Mouse (Mus musculus) hindbrain, embryonic 16.5 days (tissue): Measurements from ENCODE around the gene Nbr1. TPM values are rescaled to one million over a fixed set of nuclear protein-coding genes. Genes with fewer than 3 reads are reported as not detected.
"Not testable (repeated sequence)": the region's sequence is repeated elsewhere in the genome, so short reads cannot be mapped to it uniquely, and the experiment has no call there.

Experiments
- ATAC-seq: fragments of 200-750 bp; cut with Nextera tagmentation; 2 replicates; pipeline ENCODE4 v1.8.0; 2017; ENCODE audit warnings: moderate TSS enrichment, moderate library complexity
- H3K27ac ChIP-seq: fragments of 300-500 bp; sonication (generic); 2 replicates; pipeline ENCODE4 v1.5.1; 2014; ENCODE audit warnings: low read depth, mild to moderate bottlenecking, control low read depth, low read length, moderate library complexity
- H3K27me3 ChIP-seq: fragments of 300-500 bp; sonication (generic); replicated peaks from 2 replicates; pipeline ENCODE4 v1.6.1; 2014; ENCODE audit warnings: low read length; ENCODE audit not compliant: control insufficient read depth, insufficient read depth
- H3K36me3 ChIP-seq: fragments of 300-500 bp; sonication (generic); 2 replicates; pipeline ENCODE4 v1.6.1; 2014; ENCODE audit warnings: mild to moderate bottlenecking, low read length, moderate library complexity, mixed read lengths; ENCODE audit not compliant: control insufficient read depth, insufficient read depth
- H3K4me1 ChIP-seq: fragments of 300-500 bp; sonication (generic); 2 replicates; pipeline ENCODE4 v1.6.1; 2014; ENCODE audit warnings: low read depth, low read length; ENCODE audit not compliant: control insufficient read depth, insufficient read depth
- H3K4me2 ChIP-seq: fragments of 300-500 bp; sonication (generic); 2 replicates; pipeline ENCODE4 v1.6.1; 2014; ENCODE audit warnings: mild to moderate bottlenecking, low read length, control low read depth, moderate library complexity
- H3K4me3 ChIP-seq: fragments of 300-500 bp; sonication (generic); 2 replicates; pipeline ENCODE4 v1.5.1; 2014; ENCODE audit warnings: mild to moderate bottlenecking, low read length, control low read depth, moderate library complexity
- H3K9ac ChIP-seq: fragments of 300-500 bp; sonication (generic); 2 replicates; pipeline ENCODE4 v1.6.1; 2014; ENCODE audit warnings: low read depth, mild to moderate bottlenecking, control low read depth, low read length, moderate library complexity
- H3K9me3 ChIP-seq: fragments of 300-500 bp; sonication (generic); 2 replicates; pipeline ENCODE4 v1.6.1; 2014; ENCODE audit warnings: mild to moderate bottlenecking, low read length, moderate library complexity; ENCODE audit not compliant: control insufficient read depth
- WGBS: fragments of 180-500 bp; shearing (Covaris S2); extraction: QIAGEN DNeasy Blood & Tissue Kit; methylation state at CpG from one replicate; pipeline ENCODE4 v1.1.7; 2014; 5-methylcytosine and 5-hydroxymethylcytosine counted together
- polyA plus RNA-seq: library from polyadenylated mRNA; unstranded; fragments of >200 nt; fragmentation: Nextera tagmentation; extraction: Ambion mirVana; gene quantifications from 2 replicates; pipeline ENCODE4 v1.2.1, GENCODE M21; 2015

Gene Nbr1
- polyA plus RNA-seq, 1 experiment from 2014 or later: 80.5 TPM

- no peak overlapping the region for H3K27ac ChIP-seq
- no peaks in the 10 kb centered on the region for H3K9me3 ChIP-seq
- no peaks in the 10 kb centered on the region for H3K27me3 ChIP-seq
- no peak overlapping the region for H3K4me3 ChIP-seq
- H3K4me1 ChIP-seq: no peaks in the 10 kb centered on the region
- 77% methylated on average over 12 of the region's 12 CpGs for WGBS
- ATAC-seq: no peak
- H3K4me2 ChIP-seq: no peak overlapping the region
- H3K9ac ChIP-seq: no peak overlapping the region
- H3K36me3 ChIP-seq: no peaks in the 10 kb centered on the region
Measured at GRCm38 (mm10) chr11:101589989-101590624, 38.2 kb downstream of the Nbr1 start.

- ATAC-seq: no peak
- H3K36me3 ChIP-seq: no peaks in the 10 kb centered on the region
- H3K4me3 ChIP-seq: no peak within 1 kb of the TSS
- 78% methylated on average over 6 of the region's 6 CpGs for WGBS
- H3K27ac ChIP-seq: no peak within 1 kb of the TSS
- H3K9ac ChIP-seq: no peak within 1 kb of the TSS
- no peaks in the 10 kb centered on the region for H3K4me1 ChIP-seq
- no peaks in the 10 kb centered on the region for H3K9me3 ChIP-seq
- no peaks in the 10 kb centered on the region; the same call in 1 of the 2 replicates for H3K27me3 ChIP-seq
- H3K4me2 ChIP-seq: no peak within 1 kb of the TSS
Measured at GRCm38 (mm10) chr11:101599156-101599555, 47.2 kb downstream of the Nbr1 start, which contains the start of gene Gm11634. Gene Gm11634 (minus strand): TSS chr11:101599256.

- Histone ChIP-seq H3K9ac (no peak overlapping the region), H3K4me1 (no peaks in the 10 kb centered on the region), H3K27me3 (no peaks in the 10 kb centered on the region; the same call in 1 of the 2 replicates), H3K9me3 (no peaks in the 10 kb centered on the region), H3K36me3 (no peaks in the 10 kb centered on the region), H3K4me2 (no peak overlapping the region), H3K4me3 (no peak overlapping the region), H3K27ac (no peak overlapping the region)
- no peak for ATAC-seq
- WGBS: 17% methylated on average over 3 of the region's 3 CpGs
Measured at GRCm38 (mm10) chr11:101602491-101602890, 50.5 kb downstream of the Nbr1 start.

- 3% methylated on average over 3 of the region's 3 CpGs for WGBS
- H3K27ac ChIP-seq: no peak overlapping the region
- H3K4me1 ChIP-seq: no peaks in the 10 kb centered on the region
- H3K4me2 ChIP-seq: peak overlapping the region; percentile 55
- H3K36me3 ChIP-seq: no peaks in the 10 kb centered on the region
- no peak; the same call in 1 of the 2 replicates for ATAC-seq
- H3K4me3 ChIP-seq: peak overlapping the region; percentile 37
- no peaks in the 10 kb centered on the region for H3K9me3 ChIP-seq
- no peaks in the 10 kb centered on the region; the same call in 1 of the 2 replicates for H3K27me3 ChIP-seq
- peak overlapping the region; percentile 44; the same call in 1 of the 2 replicates for H3K9ac ChIP-seq
Measured at GRCm38 (mm10) chr11:101604116-101604515, 52.2 kb downstream of the Nbr1 start.

- WGBS: 1% methylated on average over 30 of the region's 30 CpGs
- peak; percentile 85 for ATAC-seq
- H3K4me3 ChIP-seq: peak overlapping the region; percentile 37
Measured at GRCm38 (mm10) chr11:101604531-101605453, 52.8 kb downstream of the Nbr1 start.

GRCm38 (mm10) chr11:101607134-101607533, 55.2 kb downstream of the Nbr1 start:
- WGBS: 93% methylated on average over 4 of the region's 4 CpGs
- not testable (repeated sequence) for H3K9me3 ChIP-seq, H3K4me2 ChIP-seq, H3K4me1 ChIP-seq, H3K9ac ChIP-seq, ATAC-seq, H3K4me3 ChIP-seq, H3K36me3 ChIP-seq, H3K27ac ChIP-seq, H3K27me3 ChIP-seq

More at GRCm38 (mm10) chr11:101604531-101605453, 52.8 kb downstream of the Nbr1 start:
- not testable (repeated sequence) for H3K27me3 ChIP-seq, H3K9me3 ChIP-seq, H3K4me1 ChIP-seq, H3K36me3 ChIP-seq
- peak overlapping the region; percentile 3; the same call in 1 of the 2 replicates for H3K27ac ChIP-seq
- H3K4me2 ChIP-seq: peak overlapping the region; percentile 55
- peak overlapping the region; percentile 44; the same call in 1 of the 2 replicates for H3K9ac ChIP-seq

GRCm38 (mm10) chr11:101610445-101610844, 58.5 kb downstream of the Nbr1 start:
- Histone ChIP-seq H3K9ac (no peak overlapping the region), H3K9me3 (no peaks in the 10 kb centered on the region), H3K27me3 (no peaks in the 10 kb centered on the region), H3K4me1 (no peaks in the 10 kb centered on the region), H3K36me3 (no peaks in the 10 kb centered on the region), H3K4me2 (no peak overlapping the region), H3K27ac (no peak overlapping the region), H3K4me3 (no peak overlapping the region)
- no peak for ATAC-seq
- WGBS: 40% methylated on average over 11 of the region's 11 CpGs

- H3K4me2 ChIP-seq: no peak overlapping the region
- no peak for ATAC-seq
- peaks cover 12% of the 10 kb centered on the region for H3K4me1 ChIP-seq
- no peaks in the 10 kb centered on the region for H3K9me3 ChIP-seq
- no peak overlapping the region for H3K27ac ChIP-seq
- no peak overlapping the region for H3K4me3 ChIP-seq
- no peak overlapping the region for H3K9ac ChIP-seq
- 84% methylated on average over 6 of the region's 6 CpGs for WGBS
- no peaks in the 10 kb centered on the region for H3K36me3 ChIP-seq
- no peaks in the 10 kb centered on the region for H3K27me3 ChIP-seq
Measured at GRCm38 (mm10) chr11:101613596-101613995, 61.6 kb downstream of the Nbr1 start.

GRCm38 (mm10) chr11:101614116-101614515, 62.2 kb downstream of the Nbr1 start:
- no peak for ATAC-seq
- no peak overlapping the region for H3K4me2 ChIP-seq
- H3K27ac ChIP-seq: no peak overlapping the region
- H3K4me3 ChIP-seq: no peak overlapping the region
- H3K4me1 ChIP-seq: peaks cover 12% of the 10 kb centered on the region
- no peaks in the 10 kb centered on the region for H3K9me3 ChIP-seq
- H3K36me3 ChIP-seq: no peaks in the 10 kb centered on the region
- WGBS: 58% methylated on average over 4 of the region's 4 CpGs
- H3K27me3 ChIP-seq: no peaks in the 10 kb centered on the region
- H3K9ac ChIP-seq: no peak overlapping the region
